Mouse (Mus musculus) neural tube, embryonic 15.5 days (tissue): ENCODE results near the gene M6pr. TPM values are rescaled to one million over a fixed set of nuclear protein-coding genes. Genes with fewer than 3 reads are reported as not detected.
A peak's percentile ranks its signal among the peaks of the same experiment; 100 is the strongest.

Experiments
- ATAC-seq: fragments of 200-750 bp; cut with Nextera tagmentation; 2 replicates; pipeline ENCODE4 v1.8.0; 2017; ENCODE audit warnings: mild to moderate bottlenecking, moderate TSS enrichment, moderate library complexity; ENCODE audit not compliant: low FRiP score
- H3K27ac ChIP-seq: fragments of 300-500 bp; sonication (generic); replicated peaks from 2 replicates; pipeline ENCODE4 v1.5.1; 2015; ENCODE audit warnings: mild to moderate bottlenecking, inconsistent platforms
- H3K27me3 ChIP-seq: fragments of 300-500 bp; sonication (generic); replicated peaks from 2 replicates; pipeline ENCODE4 v1.6.1; 2015; ENCODE audit warnings: inconsistent platforms
- H3K36me3 ChIP-seq: fragments of 300-500 bp; sonication (generic); 2 replicates; pipeline ENCODE4 v1.6.1; 2015; ENCODE audit warnings: inconsistent platforms
- H3K4me1 ChIP-seq: fragments of 300-500 bp; sonication (generic); 2 replicates; pipeline ENCODE4 v1.6.1; 2015; ENCODE audit warnings: inconsistent platforms
- H3K4me2 ChIP-seq: fragments of 300-500 bp; sonication (generic); 2 replicates; pipeline ENCODE4 v1.6.1; 2015; ENCODE audit warnings: inconsistent platforms, mild to moderate bottlenecking, moderate library complexity
- H3K4me3 ChIP-seq: fragments of 300-500 bp; sonication (generic); replicated peaks from 2 replicates; pipeline ENCODE4 v1.5.1; 2015; ENCODE audit warnings: mild to moderate bottlenecking, inconsistent platforms
- H3K9ac ChIP-seq: fragments of 300-500 bp; sonication (generic); replicated peaks from 2 replicates; pipeline ENCODE4 v1.6.1; 2015; ENCODE audit warnings: mild to moderate bottlenecking, inconsistent platforms
- H3K9me3 ChIP-seq: fragments of 300-500 bp; sonication (generic); replicated peaks from 2 replicates; pipeline ENCODE4 v1.6.1; 2016; ENCODE audit warnings: inconsistent platforms
- WGBS: fragments of 180-500 bp; shearing (Covaris S2); methylation state at CpG from one replicate; pipeline ENCODE4 v1.1.7; 2015; ENCODE audit warnings: mixed read lengths; 5-methylcytosine and 5-hydroxymethylcytosine counted together
- polyA plus RNA-seq: library from polyadenylated mRNA; unstranded; fragments of >200 nt; fragmentation: Nextera tagmentation; extraction: Ambion mirVana; gene quantifications from 2 replicates; pipeline ENCODE4 v1.2.1, GENCODE M21; 2015

Gene M6pr
- polyA plus RNA-seq, 1 experiment from 2014 or later: 52.0 TPM

DNA sequence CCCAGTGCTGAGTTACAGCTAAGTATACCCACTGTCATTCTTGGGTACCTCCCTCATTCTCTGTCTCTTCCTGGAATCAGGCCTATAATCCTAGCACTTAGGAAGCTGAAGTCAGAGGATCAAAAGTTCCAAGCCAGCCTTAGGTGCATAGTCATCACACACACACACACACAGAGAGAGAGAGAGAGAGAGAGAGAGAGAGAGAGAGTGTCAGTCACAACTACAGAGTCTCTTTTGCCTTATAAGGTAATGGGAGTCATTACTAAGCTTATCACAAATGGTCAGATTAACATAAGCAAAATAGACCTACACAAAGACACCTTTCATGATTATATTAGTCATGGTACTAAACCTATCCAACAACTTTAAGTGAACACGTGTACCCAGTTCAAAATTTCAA, 19.2 kb upstream of the M6pr start:
- H3K27ac ChIP-seq: no peak overlapping the region
- H3K4me1 ChIP-seq: no peaks in the 10 kb centered on the region
- H3K9me3 ChIP-seq: no peaks in the 10 kb centered on the region
- WGBS: 52% methylated on average over 1 of the region's 1 CpGs
- H3K36me3 ChIP-seq: no peaks in the 10 kb centered on the region
- H3K27me3 ChIP-seq: no peaks in the 10 kb centered on the region
- H3K4me3 ChIP-seq: no peak overlapping the region
- H3K9ac ChIP-seq: no peak overlapping the region
- no peak overlapping the region for H3K4me2 ChIP-seq
- no peak for ATAC-seq

GRCm38 (mm10) chr6:122290253-122290652, 18.3 kb upstream of the M6pr start:
- Histone ChIP-seq H3K4me3 (no peak overlapping the region), H3K27ac (no peak overlapping the region), H3K9ac (no peak overlapping the region), H3K9me3 (no peaks in the 10 kb centered on the region), H3K36me3 (no peaks in the 10 kb centered on the region), H3K4me2 (no peak overlapping the region), H3K27me3 (no peaks in the 10 kb centered on the region), H3K4me1 (no peaks in the 10 kb centered on the region)
- 22% methylated on average over 3 of the region's 3 CpGs for WGBS
- no peak for ATAC-seq

- H3K4me2 ChIP-seq: no peak overlapping the region
- whole genome bisulfite sequencing: 86% methylated on average over 2 of the region's 2 CpGs
- H3K36me3 ChIP-seq: no peaks in the 10 kb centered on the region
- no peaks in the 10 kb centered on the region for H3K27me3 ChIP-seq
- H3K4me3 ChIP-seq: no peak overlapping the region
- H3K4me1 ChIP-seq: peaks cover 7% of the 10 kb centered on the region
- H3K27ac ChIP-seq: no peak overlapping the region
- no peak overlapping the region for H3K9ac ChIP-seq
- no peaks in the 10 kb centered on the region for H3K9me3 ChIP-seq
- ATAC-seq: no peak
Observed at GRCm38 (mm10) chr6:122291264-122291663, 17.3 kb upstream of the M6pr start.

DNA sequence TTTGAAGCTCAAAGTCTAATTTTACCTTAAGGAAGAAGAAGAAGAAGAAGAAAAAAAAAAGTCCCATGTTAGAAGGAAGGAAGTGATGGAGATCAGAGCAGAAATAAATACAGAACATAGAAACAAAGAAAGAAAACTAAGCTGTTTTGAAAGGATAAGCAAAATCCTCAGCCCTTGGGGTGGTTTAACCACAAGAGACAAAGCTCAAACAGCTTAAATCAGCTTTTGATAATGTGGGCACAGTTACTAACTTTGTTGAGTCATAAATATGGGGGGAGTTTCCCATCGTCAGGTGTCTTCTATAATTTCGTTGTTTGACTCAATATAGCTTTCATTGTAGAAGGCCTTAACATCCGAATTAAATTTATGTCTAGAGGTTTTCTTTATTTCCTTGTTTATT, 16.8 kb upstream of the M6pr start:
- Histone ChIP-seq H3K4me3 (no peak overlapping the region), H3K27me3 (no peaks in the 10 kb centered on the region), H3K9me3 (no peaks in the 10 kb centered on the region), H3K9ac (no peak overlapping the region), H3K4me2 (no peak overlapping the region), H3K4me1 (peaks cover 10% of the 10 kb centered on the region), H3K36me3 (no peaks in the 10 kb centered on the region), H3K27ac (no peak overlapping the region)
- ATAC-seq: no peak
- WGBS: 81% methylated on average over 3 of the region's 3 CpGs

- Histone ChIP-seq H3K27ac (no peak overlapping the region), H3K27me3 (no peaks in the 10 kb centered on the region), H3K9ac (no peak overlapping the region), H3K4me2 (no peak overlapping the region), H3K4me1 (peaks cover 10% of the 10 kb centered on the region), H3K9me3 (no peaks in the 10 kb centered on the region), H3K36me3 (no peaks in the 10 kb centered on the region), H3K4me3 (no peak overlapping the region)
- no peak for ATAC-seq
- WGBS: 41% methylated on average over 2 of the region's 2 CpGs
Observed at GRCm38 (mm10) chr6:122292184-122292583, 16.3 kb upstream of the M6pr start.

- no peaks in the 10 kb centered on the region for H3K36me3 ChIP-seq
- WGBS: 95% methylated on average over 8 of the region's 8 CpGs
- no peaks in the 10 kb centered on the region for H3K27me3 ChIP-seq
- no peak overlapping the region for H3K4me2 ChIP-seq
- ATAC-seq: no peak
- peaks cover 14% of the 10 kb centered on the region for H3K4me1 ChIP-seq
- no peak overlapping the region for H3K27ac ChIP-seq
- H3K9ac ChIP-seq: no peak overlapping the region
- H3K9me3 ChIP-seq: no peaks in the 10 kb centered on the region
- H3K4me3 ChIP-seq: no peak overlapping the region
Observed at GRCm38 (mm10) chr6:122293121-122293520, 15.4 kb upstream of the M6pr start.

DNA sequence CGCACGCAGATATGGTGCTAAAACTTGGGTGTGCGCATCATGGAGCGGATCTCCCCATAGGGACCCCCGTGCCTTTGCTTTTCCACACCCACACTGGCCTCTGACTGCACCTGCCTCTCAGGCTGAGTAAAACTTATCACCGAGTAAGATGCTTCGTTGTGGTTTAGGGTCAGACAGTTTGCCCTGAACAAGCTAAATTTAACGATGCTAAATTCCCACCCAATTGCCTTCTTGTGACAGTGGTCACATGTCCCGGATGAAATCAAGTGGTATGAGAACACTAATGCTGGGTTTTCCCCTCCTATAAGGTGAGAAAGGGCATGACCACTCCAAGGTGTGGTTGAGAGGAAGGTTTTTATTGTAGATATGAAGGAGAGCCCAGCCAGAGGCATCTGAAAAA, 14.7 kb upstream of the M6pr start:
- H3K9me3 ChIP-seq: no peaks in the 10 kb centered on the region
- H3K36me3 ChIP-seq: no peaks in the 10 kb centered on the region
- H3K9ac ChIP-seq: no peak overlapping the region
- WGBS: 91% methylated on average over 9 of the region's 9 CpGs
- no peak for ATAC-seq
- no peaks in the 10 kb centered on the region for H3K27me3 ChIP-seq
- H3K4me1 ChIP-seq: peaks cover 14% of the 10 kb centered on the region
- no peak overlapping the region for H3K4me3 ChIP-seq
- no peak overlapping the region for H3K27ac ChIP-seq
- no peak overlapping the region for H3K4me2 ChIP-seq

DNA sequence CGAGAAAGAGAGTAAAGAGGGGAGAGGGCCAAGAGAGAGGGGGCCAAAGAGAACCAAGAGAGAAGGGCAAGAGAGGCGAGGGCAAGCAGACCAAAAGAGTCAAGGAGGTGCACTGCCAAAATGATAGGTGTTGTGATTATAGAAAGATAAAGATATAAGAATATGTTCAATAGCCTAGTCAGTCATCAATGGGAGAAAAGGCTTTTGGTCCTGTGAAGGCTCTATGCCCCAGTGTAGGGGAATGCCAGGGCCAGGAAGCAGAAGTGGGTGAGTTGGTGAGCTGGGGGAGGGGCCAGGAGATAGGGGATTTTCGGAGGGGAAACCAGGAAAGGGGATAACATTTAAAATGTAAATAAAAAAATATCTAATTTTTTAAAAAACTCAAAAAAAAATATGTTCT, 14.2 kb upstream of the M6pr start:
- 86% methylated on average over 3 of the region's 3 CpGs for WGBS
- Histone ChIP-seq H3K27me3 (no peaks in the 10 kb centered on the region), H3K9me3 (no peaks in the 10 kb centered on the region), H3K4me2 (no peak overlapping the region), H3K4me3 (no peak overlapping the region), H3K9ac (no peak overlapping the region), H3K4me1 (peaks cover 14% of the 10 kb centered on the region), H3K36me3 (no peaks in the 10 kb centered on the region), H3K27ac (no peak overlapping the region)
- ATAC-seq: no peak

- H3K36me3 ChIP-seq: no peaks in the 10 kb centered on the region
- peaks cover 14% of the 10 kb centered on the region for H3K4me1 ChIP-seq
- no peaks in the 10 kb centered on the region for H3K27me3 ChIP-seq
- no peak for ATAC-seq
- H3K9me3 ChIP-seq: no peaks in the 10 kb centered on the region
- WGBS: 68% methylated on average over 9 of the region's 9 CpGs
- no peak overlapping the region for H3K9ac ChIP-seq
- H3K4me2 ChIP-seq: no peak overlapping the region
- H3K4me3 ChIP-seq: no peak overlapping the region
- H3K27ac ChIP-seq: no peak overlapping the region
Observed at GRCm38 (mm10) chr6:122295242-122295641, 13.3 kb upstream of the M6pr start.

GRCm38 (mm10) chr6:122296918-122297278, 11.6 kb upstream of the M6pr start:
- Histone ChIP-seq H3K4me3 (peak overlapping the region; percentile 53), H3K4me2 (peak overlapping the region; percentile 70), H3K4me1 (peaks cover 14% of the 10 kb centered on the region), H3K27me3 (no peaks in the 10 kb centered on the region), H3K9ac (peak overlapping the region; percentile 68), H3K27ac (peak overlapping the region; percentile 88), H3K9me3 (no peaks in the 10 kb centered on the region), H3K36me3 (no peaks in the 10 kb centered on the region)
- peak; percentile 52 for ATAC-seq
- 28% methylated on average over 3 of the region's 3 CpGs for WGBS

DNA sequence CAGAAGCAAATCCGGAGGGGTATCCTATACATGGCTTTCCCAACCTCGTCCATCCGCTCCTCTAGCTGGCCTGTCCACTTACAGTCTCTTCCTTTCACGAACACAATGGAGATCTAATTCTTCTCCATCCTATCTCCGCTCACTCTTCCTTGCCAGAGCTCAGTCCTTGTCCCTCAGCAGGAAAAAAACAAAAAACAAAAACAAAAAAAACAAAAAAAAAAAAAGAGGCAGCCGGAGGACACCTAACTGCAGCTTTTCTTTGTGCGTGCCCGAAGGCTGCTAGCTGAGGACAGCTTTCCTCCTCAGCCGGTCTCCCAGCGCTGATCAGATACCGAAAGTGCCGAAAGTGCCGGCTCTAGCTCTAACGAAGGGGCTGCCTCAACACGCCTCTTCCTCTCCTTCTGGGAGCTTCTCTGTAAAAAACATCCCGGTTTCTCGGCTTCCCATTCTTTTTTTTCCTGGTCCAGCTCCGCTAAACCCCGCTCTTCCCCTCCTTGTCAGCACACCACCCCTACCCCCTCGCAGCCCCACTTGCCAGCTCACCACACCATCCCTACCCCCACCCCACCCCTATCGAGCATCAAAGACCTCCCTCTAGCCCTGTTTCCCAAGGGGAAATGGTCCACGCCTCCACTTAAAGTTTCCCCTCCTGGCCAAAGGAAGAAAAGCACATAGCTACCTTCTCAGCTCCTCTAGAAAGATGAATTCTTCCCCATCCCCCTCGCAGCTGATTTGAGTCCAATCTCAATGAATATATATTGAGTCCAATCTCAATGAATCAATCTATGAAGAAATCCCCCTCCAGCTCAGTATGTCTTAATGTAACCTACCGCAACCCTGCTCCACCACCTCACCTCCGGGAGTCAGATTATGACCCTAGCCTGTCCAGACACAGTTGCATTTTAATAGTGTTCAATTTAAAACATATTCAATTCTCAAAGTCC, 11.0 kb upstream of the M6pr start:
- H3K4me2 ChIP-seq: peak overlapping the region; percentile 70
- H3K27me3 ChIP-seq: no peaks in the 10 kb centered on the region
- peak overlapping the region; percentile 88 for H3K27ac ChIP-seq
- no peaks in the 10 kb centered on the region for H3K36me3 ChIP-seq
- peak overlapping the region; percentile 68 for H3K9ac ChIP-seq
- peaks cover 14% of the 10 kb centered on the region for H3K4me1 ChIP-seq
- peak; percentile 82 for ATAC-seq
- peak overlapping the region; percentile 53 for H3K4me3 ChIP-seq
- H3K9me3 ChIP-seq: no peaks in the 10 kb centered on the region
- 3% methylated on average over 25 of the region's 25 CpGs for WGBS

DNA sequence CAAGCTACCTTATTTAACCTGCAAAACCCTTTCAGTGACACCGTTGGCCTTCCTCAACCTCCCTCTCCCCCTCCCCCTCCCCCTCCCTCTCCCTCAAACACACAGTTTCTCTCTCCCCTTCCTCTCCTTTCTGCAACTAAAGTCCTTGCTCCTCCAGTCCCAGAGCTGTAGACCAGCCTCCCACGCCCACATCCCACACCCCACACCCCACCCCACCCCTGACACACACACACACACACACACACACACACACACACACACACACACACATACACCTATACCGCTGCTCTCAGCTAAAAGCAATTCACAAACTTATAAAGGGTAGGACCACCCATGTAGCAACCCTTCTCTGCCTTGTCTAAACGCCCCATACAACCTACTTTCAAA, 10.3 kb upstream of the M6pr start:
- peak; percentile 21; the same call in 1 of the 2 replicates for ATAC-seq
- H3K27ac ChIP-seq: peak overlapping the region; percentile 88; the same call in 1 of the 2 replicates
- 49% methylated on average over 4 of the region's 4 CpGs for WGBS

More for the DNA sequence above, 10.3 kb upstream of the M6pr start:
- Histone ChIP-seq H3K9me3 (no peaks in the 10 kb centered on the region), H3K27me3 (no peaks in the 10 kb centered on the region), H3K4me3 (no peak overlapping the region), H3K4me1 (peaks cover 14% of the 10 kb centered on the region), H3K4me2 (peak overlapping the region; percentile 70), H3K9ac (no peak overlapping the region), H3K36me3 (no peaks in the 10 kb centered on the region)
